Mouse (Mus musculus) heart, postnatal 14 days (tissue): Measurements from ENCODE around the gene Gstm2. TPM values are rescaled to one million over a fixed set of nuclear protein-coding genes. Genes with fewer than 3 reads are reported as not detected.
"Not testable (repeated sequence)": the region's sequence is repeated elsewhere in the genome, so short reads cannot be mapped to it uniquely, and the experiment has no call there.

Experiments used
- DNase-seq, 2 experiments: peaks; one replicate each; pipeline ENCODE4 v3.0.0; 2021 to 2022
- intact Hi-C: fragments of 180-260 bp; cut with DNase I; formaldehyde crosslinking; loops from one replicate; pipeline ENCODE4 v1.15.1; 2025
- total RNA-seq, 2 experiments: library from RNA; stranded (reverse); gene quantifications; 2 replicates each; pipeline ENCODE4 v1.2.3; 2021

The Gstm2 gene
- total RNA-seq, 2 experiments from 2014 or later: 53.0 to 70.5 TPM

GRCm38 (mm10) chr3:107950531-107950930 lies 35.7 kb downstream of the Gstm2 start:
- no peak for DNase-seq
- intact Hi-C loops: loop anchor here (5.0 kb wide), 2 partner anchors 67 to 197 kb away; partner anchors contain the start of genes Gnai3 and Gstm1

GRCm38 (mm10) chr3:107949461-107949860 lies 36.8 kb downstream of the Gstm2 start:
- DNase-seq, intact Hi-C loops: not testable (repeated sequence)

- intact Hi-C loops: no loop called here
- DNase-seq: no peak
These were observed 40.5 kb downstream of the Gstm2 start for GRCm38 (mm10) chr3:107945729-107946128.

DNA sequence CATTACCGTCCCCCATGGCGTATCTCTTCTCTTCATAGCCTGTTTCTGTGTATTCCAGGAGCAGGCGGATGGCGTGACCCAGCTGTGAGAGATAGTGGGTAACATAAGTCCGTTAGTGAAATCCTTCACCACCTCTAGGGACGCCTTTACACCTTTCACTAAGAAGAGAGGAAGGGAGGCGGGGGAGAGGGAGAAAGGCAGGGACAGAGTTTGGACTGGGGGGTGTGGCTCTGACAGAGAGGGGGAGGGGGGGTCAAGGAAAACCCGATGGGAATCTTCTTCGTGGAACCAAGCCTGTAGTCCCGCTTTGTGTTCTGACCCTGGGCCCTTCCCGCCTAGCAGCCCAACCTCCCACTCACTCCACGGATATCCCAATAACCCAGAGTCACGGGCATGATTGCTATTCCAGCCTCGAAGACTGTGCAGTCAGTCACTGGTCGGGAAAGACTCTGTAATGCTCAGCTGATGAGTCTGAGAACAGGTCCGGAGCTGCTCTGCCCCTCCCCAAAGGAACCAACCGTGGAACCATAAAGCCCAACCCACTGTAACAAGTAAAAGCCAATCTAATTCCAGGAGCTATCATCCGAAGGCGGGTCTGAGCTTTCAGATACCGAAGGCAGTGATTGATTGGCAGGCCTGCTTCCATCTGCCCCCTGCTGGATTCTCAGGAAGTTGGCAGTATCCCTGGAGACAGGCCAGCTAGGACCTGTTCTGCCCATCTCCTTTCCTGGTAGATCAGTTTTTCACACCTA lies 42.8 kb downstream of the Gstm2 start, which contains the start of gene Gstm6:
TSS of gene Gstm6 (minus strand) at position 511 of the 752 bp plus-strand sequence.
- peak in 1 of 2 experiments; percentile 34 for DNase-seq
- intact Hi-C loops: no loop called here

GRCm38 (mm10) chr3:107941261-107941660 lies 45.0 kb downstream of the Gstm2 start:
- intact Hi-C loops: no loop called here
- no peak for DNase-seq

DNA sequence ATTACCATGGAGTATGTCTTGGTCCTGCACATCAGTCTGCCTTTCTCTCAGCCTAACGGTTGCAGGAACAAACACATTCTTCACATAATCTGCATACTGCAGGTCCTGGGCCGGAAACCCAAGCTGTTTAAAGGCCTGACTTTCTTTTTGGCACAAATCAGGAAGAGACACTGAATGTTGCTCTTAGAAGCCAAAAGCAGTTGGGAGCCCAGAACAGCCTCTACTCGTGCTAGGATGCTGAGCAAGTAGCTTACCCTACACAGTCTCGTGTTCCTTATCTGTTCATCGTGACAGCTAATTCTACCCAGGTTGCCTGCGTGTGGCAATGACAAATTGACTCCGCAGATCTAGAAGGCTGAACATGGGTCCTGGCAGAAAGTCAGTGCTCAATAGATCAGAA lies 45.7 kb downstream of the Gstm2 start:
- intact Hi-C loops: no loop called here
- DNase-seq: no peak

DNA sequence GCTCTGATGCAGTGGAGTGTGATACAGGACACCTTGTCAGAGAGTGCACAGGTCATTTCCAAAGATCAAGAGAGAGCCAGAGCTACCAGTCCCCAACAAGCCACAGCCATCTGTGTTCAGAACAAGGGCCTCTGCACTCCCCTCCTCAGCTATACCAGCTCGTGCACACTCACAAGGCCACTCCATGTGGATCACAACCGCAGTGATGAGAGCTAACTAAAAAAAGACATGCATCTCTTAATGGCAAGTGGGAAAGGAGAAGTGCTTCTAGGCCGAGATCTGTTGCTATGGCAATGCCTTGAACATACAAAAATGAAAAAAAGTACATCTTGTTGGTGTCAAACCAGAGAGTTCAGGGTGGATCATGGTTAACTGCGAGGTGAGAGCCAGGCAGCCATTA lies 46.4 kb downstream of the Gstm2 start:
- intact Hi-C loops: loop anchor here (5.0 kb wide), 2 partner anchors 122 to 207 kb away; partner anchors contain the start of gene Gnai3
- DNase-seq: no peak

DNA sequence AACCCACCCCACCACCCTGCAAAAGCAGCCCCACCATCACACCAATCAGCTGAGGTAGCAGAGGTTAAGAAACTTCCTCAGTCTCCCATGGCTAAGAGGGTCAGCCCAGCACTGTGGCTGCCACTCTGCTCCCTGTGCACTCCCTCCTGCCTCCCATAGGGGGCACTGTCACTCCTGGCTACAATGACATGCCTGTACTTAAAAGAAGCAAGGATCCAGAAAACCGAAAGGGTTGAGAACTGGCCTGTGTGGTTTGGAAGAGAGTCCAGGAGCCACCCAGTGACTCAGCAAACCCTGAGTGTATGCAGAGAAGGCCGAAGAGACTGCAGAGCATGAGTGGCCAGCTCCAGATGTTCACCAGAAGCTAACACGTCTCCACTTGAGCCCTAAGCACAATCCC lies 46.9 kb downstream of the Gstm2 start:
- DNase-seq: peak; percentile 79 to 83
- intact Hi-C loops: loop anchor here (5.0 kb wide), 2 partner anchors 123 to 208 kb away; partner anchors contain the start of gene Gnai3

DNA sequence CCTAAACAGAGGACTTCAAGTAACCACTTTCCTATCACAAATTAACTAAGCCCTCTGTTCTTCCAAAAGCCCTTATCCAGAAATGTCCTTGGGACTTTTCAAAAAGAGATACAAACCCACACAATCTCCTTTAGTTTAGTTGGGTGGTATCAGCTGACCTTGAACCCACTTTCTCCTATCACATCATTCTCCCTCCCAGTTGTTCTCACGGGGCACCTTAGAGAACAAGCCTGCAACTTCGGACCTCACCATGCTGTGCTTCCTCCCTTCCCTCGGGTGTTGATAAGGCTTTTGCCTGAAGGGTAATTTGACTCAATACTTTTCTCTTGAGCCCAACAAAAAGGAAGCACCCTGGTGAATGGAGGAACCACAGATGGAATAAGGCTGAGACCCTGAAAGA lies 50.4 kb downstream of the Gstm2 start:
- no peak for DNase-seq
- intact Hi-C loops: loop anchor here (5.0 kb wide), 2 partner anchors 126 to 211 kb away; partner anchors contain the start of gene Gnai3

DNA sequence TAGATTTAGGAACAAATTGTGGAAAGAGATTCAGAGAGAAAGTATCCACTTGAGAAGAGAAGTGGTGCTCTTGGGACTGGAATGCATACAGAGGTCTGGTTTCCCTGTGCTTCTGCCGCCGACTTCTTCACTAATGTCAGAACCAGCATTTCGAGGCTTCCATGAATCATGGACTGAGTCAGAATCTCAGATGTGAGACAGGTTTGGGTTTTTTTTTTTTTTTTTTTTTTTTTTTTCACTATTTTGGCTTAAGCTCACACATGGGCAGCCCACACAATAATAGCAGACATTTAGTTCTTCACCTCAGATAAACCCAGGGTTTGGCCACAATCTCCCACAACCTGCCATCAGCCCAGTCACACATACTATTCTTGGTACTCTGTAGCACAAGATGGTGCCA lies 51.0 kb downstream of the Gstm2 start:
- no peak for DNase-seq
- intact Hi-C loops: loop anchor here (5.0 kb wide), 2 partner anchors 127 to 212 kb away; partner anchors contain the start of gene Gnai3

GRCm38 (mm10) chr3:107932128-107932527 lies 54.1 kb downstream of the Gstm2 start:
- no peak for DNase-seq
- intact Hi-C loops: no loop called here

Other genes with a start within 250 kb of the Gstm2 start
- 10 to 100 TPM; 25.5 to 33.6 TPM for gene Csf1, start 226.0 kb downstream of the Gstm2 start, total RNA-seq
- not detected for gene Eps8l3, start 109.2 kb downstream of the Gstm2 start, total RNA-seq
- 10 to 100 TPM; 44.6 to 47.6 TPM for gene Gstm5, start 90.6 kb downstream of the Gstm2 start, total RNA-seq
- gene Gstm7, start 54.6 kb downstream of the Gstm2 start, total RNA-seq: 10 to 100 TPM; 38.0 to 43.9 TPM
- 1 to 10 TPM; 1.8 to 2.2 TPM for gene Gstm6, start 42.7 kb downstream of the Gstm2 start, total RNA-seq
- not detected for gene Gstm3, start 17.2 kb downstream of the Gstm2 start, total RNA-seq
- gene Gstm1, start 31.5 kb upstream of the Gstm2 start, total RNA-seq: 100 to 1,000 TPM in 1 of 2 experiments, 10 to 100 TPM in 1; 94.2 to 113 TPM
- gene Gstm4, start 58.4 kb upstream of the Gstm2 start, total RNA-seq: 10 to 100 TPM in 1 of 2 experiments, 1 to 10 TPM in 1; 9.2 to 10.1 TPM
- gene Ampd2, start 100.2 kb upstream of the Gstm2 start, total RNA-seq: 1 to 10 TPM; 7.5 to 8.7 TPM
- gene Gnat2, start 106.3 kb upstream of the Gstm2 start, total RNA-seq: under 1 TPM in 1 of 2 experiments, not detected in 1; 0.34 TPM
- 10 to 100 TPM; 25.0 to 30.2 TPM for gene Gnai3, start 159.7 kb upstream of the Gstm2 start, total RNA-seq
- not detected for gene Gpr61, start 168.4 kb upstream of the Gstm2 start, total RNA-seq
- 10 to 100 TPM in 1 of 2 experiments, 1 to 10 TPM in 1; 9.0 to 10.1 TPM for gene Amigo1, start 199.9 kb upstream of the Gstm2 start, total RNA-seq
- 1 to 10 TPM; 5.0 to 5.1 TPM for gene Cyb561d1, start 214.8 kb upstream of the Gstm2 start, total RNA-seq
- 1 to 10 TPM; 2.9 to 3.0 TPM for gene Atxn7l2, start 224.5 kb upstream of the Gstm2 start, total RNA-seq
- gene Sypl2, start 240.2 kb upstream of the Gstm2 start, total RNA-seq: under 1 TPM; 0.36 to 0.46 TPM